Mouse (Mus musculus): ENCODE results near the gene Tead1.

DNA sequence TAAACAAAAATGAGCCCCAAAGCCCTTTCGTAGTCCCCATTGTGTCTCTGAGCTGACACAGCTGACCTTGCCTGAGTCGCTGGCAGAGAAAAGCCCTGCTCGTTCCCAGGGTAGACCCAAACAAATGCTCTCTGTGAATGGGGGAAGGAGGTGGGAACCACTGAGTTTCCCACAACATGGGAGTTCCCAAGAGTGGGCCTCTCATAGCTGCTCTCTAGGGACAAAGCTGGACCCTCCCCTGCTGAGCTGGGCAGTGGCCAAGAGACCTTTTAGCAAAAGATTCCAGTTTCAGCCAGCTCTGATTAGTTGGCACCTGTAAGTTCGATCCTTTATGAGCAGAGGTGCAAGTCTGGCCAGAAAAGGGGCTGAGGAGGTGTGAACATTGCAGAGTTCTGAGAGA, 243.7 kb downstream of the Tead1 start:
- TF ChIP-seq CTCF (IDR thresholded peaks at IDR 0.05; ENCODE audit: low read depth) (no peak), EP300 (IDR thresholded peaks at IDR 0.05; ENCODE audit: low read depth) (no peak)
